8 mouse cellular contexts compared by ENCODE assay signal in the genomic region with DNA sequence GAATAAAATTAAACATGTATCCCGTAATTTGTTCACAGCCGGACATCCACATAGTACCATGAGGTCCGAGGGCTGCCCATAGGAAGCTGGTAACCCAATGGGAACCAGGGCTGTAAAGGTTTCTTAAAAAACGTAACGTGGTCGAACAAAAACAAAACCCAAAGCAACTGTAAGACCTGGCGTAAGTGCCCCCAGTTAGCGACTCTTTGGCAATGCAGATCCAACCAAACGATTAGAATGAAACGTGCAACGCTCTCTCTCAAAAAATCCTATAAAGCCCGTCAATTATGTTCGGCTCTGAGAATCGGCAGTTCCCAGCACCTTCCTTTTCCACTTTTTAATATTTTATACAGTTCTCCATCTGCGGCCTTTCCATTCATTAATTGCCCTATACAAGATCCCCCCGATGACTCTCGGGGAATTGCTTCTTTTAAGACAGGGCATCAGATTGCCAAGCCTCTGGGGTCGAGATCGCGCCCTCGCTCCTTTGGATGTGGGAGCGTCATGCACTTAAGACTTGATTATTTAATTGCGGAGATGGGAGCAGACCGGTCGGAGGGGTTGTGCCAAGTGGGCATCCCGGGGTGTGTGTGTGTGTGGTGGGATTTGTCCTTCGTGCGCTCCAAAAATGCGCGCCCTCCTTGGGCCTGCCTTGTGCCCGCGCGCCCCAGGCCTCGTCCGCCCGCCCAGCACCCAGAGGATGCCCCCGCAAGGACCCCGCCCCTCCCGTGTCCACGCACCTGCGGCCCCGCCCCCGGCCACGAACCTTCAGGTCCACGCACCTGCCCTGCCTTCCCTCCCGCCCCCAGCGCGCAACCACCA. TPM values are rescaled to one million over a fixed set of nuclear protein-coding genes. Genes with fewer than 3 reads are reported as not detected.
DNase-seq lines count a peak whose midpoint lies in the region; ATAC-seq lines count a peak whose summit lies in the region.

No protein-coding gene starts in this region.

- no peaks in the 10 kb centered on the region for H3K36me3 ChIP-seq in forebrain, embryonic 16.5 days (ENCODE audit: control insufficient read depth, insufficient read depth)
- no peaks in the 10 kb centered on the region for H3K36me3 ChIP-seq in midbrain, embryonic 10.5 days

- WGBS in forebrain, embryonic 16.5 days: under 1% methylated on average over 48 of the region's 48 CpGs
- WGBS in midbrain, embryonic 10.5 days: 1% methylated on average over 47 of the region's 48 CpGs

- ATAC-seq in forebrain, embryonic 16.5 days: peak; percentile 21

- no peaks in the 10 kb centered on the region for H3K9me3 ChIP-seq in forebrain, embryonic 16.5 days (ENCODE audit: control insufficient read depth, low read length)
- H3K9me3 ChIP-seq in midbrain, embryonic 10.5 days (replicated peaks): no peaks in the 10 kb centered on the region

- DNase-seq in kidney, adult 9 months: peak; percentile 9
- DNase-seq in kidney, adult 18-20 months: no peak
- DNase-seq in MEL-GATA-1-ER (ENCODE audit: extremely low read depth, low read depth): peak; percentile 42
- DNase-seq in midbrain, embryonic 10.5 days (ENCODE audit: low spot score): no peak
- no peak for DNase-seq in adrenal gland, postnatal 10 days
- no peak for DNase-seq in thymus, adult 18-20 months
- DNase-seq in cerebellum, adult 18-20 months: no peak

- H3K27me3 ChIP-seq in forebrain, embryonic 16.5 days (replicated peaks; ENCODE audit: control insufficient read depth, insufficient read depth, low read length): no peaks in the 10 kb centered on the region
- H3K27me3 ChIP-seq in midbrain, embryonic 10.5 days (ENCODE audit: low read depth, poor library complexity, severe bottlenecking): no peaks in the 10 kb centered on the region

- peak overlapping the region; percentile 68 for H3K4me2 ChIP-seq in forebrain, embryonic 16.5 days (ENCODE audit: low read length)

- H3K4me3 ChIP-seq in forebrain, embryonic 16.5 days (replicated peaks; ENCODE audit: low read length): peak overlapping the region; percentile 95
- H3K4me3 ChIP-seq in midbrain, embryonic 10.5 days: peak overlapping the region; percentile 94

- H3K27ac ChIP-seq in forebrain, embryonic 16.5 days (ENCODE audit: low read length): peak overlapping the region; percentile 95
- peak overlapping the region; percentile 100 for H3K27ac ChIP-seq in midbrain, embryonic 10.5 days (replicated peaks)

- H3K9ac ChIP-seq in forebrain, embryonic 16.5 days (replicated peaks; ENCODE audit: low read depth, low read length): peak overlapping the region; percentile 82

- peaks cover 19% of the 10 kb centered on the region for H3K4me1 ChIP-seq in forebrain, embryonic 16.5 days (replicated peaks; ENCODE audit: control insufficient read depth, insufficient read depth, low read length)
- H3K4me1 ChIP-seq in midbrain, embryonic 10.5 days: peaks cover 42% of the 10 kb centered on the region

RNA-seq across cellular contexts. Expression of a gene that starts 0.6 kb away (rescaled TPM):
- 166 and 186 TPM in 2 replicates for polyA plus RNA-seq in forebrain, embryonic 16.5 days (2015; fragmentation: Nextera tagmentation; extraction: Ambion mirVana)
- polyA plus RNA-seq in midbrain, embryonic 10.5 days (2016; fragmentation: Nextera tagmentation; extraction: Ambion mirVana): 237 and 298 TPM in 2 replicates
- 100 to 1,000 TPM; 274 to 316 TPM for total RNA-seq in adrenal gland, postnatal 10 days (2021)

RNA-seq across cellular contexts. Expression of a gene that starts 58.5 kb away (rescaled TPM):
- not detected in 2 replicates for polyA plus RNA-seq in forebrain, embryonic 16.5 days (2015; fragmentation: Nextera tagmentation; extraction: Ambion mirVana)
- polyA plus RNA-seq in midbrain, embryonic 10.5 days (2016; fragmentation: Nextera tagmentation; extraction: Ambion mirVana): not detected in 2 replicates
- not detected for total RNA-seq in adrenal gland, postnatal 10 days (2021)

Comparison
In these comparisons a context has a peak if more than half of its experiments do, and no peak if none do; other contexts are left out.
1. DNase-seq: peak in kidney, adult 9 months (single experiment) and MEL-GATA-1-ER (single experiment); none in kidney, adult 18-20 months (single experiment), midbrain, embryonic 10.5 days (single experiment), adrenal gland, postnatal 10 days (single experiment), thymus, adult 18-20 months (0 of 2) and cerebellum, adult 18-20 months (0 of 2).